ENCODE assay signal across 8 mouse cellular contexts in genomic region chr12:111809762-111810161, GRCm38 (mm10). TPM values are rescaled to one million over a fixed set of nuclear protein-coding genes. Genes with fewer than 3 reads are reported as not detected.
DNase-seq lines count a peak whose midpoint lies in the region; ATAC-seq and TF ChIP-seq lines count a peak whose summit lies in the region.

No protein-coding gene starts in this region.

- H3K4me2 ChIP-seq in forebrain, postnatal 0 days (ENCODE audit: low read depth), result no peak overlapping the region
- no peak overlapping the region for H3K4me2 ChIP-seq in lung, embryonic 16.5 days (ENCODE audit: low read depth, low read length)

- no peak for TF ChIP-seq CTCF in G1E (IDR thresholded peaks at IDR 0.05; ENCODE audit: low read depth, low read length)
- peak; percentile 33; the same call in 1 of the 2 replicates for TF ChIP-seq CTCF in forebrain, postnatal 0 days (IDR thresholded peaks at IDR 0.05; ENCODE audit: low read depth)
- TF ChIP-seq CTCF in layer of hippocampus, adult 2 months (conservative IDR thresholded peaks at IDR 0.05), result peak; percentile 58

- peak overlapping the region; percentile 47; the same call in 1 of the 2 replicates for H3K4me3 ChIP-seq in G1E (ENCODE audit: low read depth, low read length)
- no peak overlapping the region for H3K4me3 ChIP-seq in forebrain, postnatal 0 days (ENCODE audit: low read depth, low read length)
- peak overlapping the region; percentile 38 for H3K4me3 ChIP-seq in layer of hippocampus, adult 2 months
- no peak overlapping the region for H3K4me3 ChIP-seq in lung, embryonic 16.5 days (ENCODE audit: low read length)

- 3% methylated on average over 9 of the region's 9 CpGs for WGBS in forebrain, postnatal 0 days
- WGBS in lung, embryonic 16.5 days, result 8% methylated on average over 9 of the region's 9 CpGs

- H3K27ac ChIP-seq in forebrain, postnatal 0 days (ENCODE audit: low read depth, low read length), result peak overlapping the region; percentile 67; the same call in 1 of the 2 replicates
- peak overlapping the region; percentile 93 for H3K27ac ChIP-seq in layer of hippocampus, adult 2 months
- H3K27ac ChIP-seq in lung, embryonic 16.5 days (ENCODE audit: low read length), result no peak overlapping the region

- peaks cover 65% of the 10 kb centered on the region for H3K4me1 ChIP-seq in G1E (ENCODE audit: insufficient read depth, low read depth, low read length)
- H3K4me1 ChIP-seq in forebrain, postnatal 0 days (ENCODE audit: insufficient read depth), result peaks cover 6% of the 10 kb centered on the region
- H3K4me1 ChIP-seq in lung, embryonic 16.5 days (replicated peaks; ENCODE audit: control insufficient read depth, insufficient read depth, low read length), result peaks cover 18% of the 10 kb centered on the region

- H3K9ac ChIP-seq in forebrain, postnatal 0 days, result peak overlapping the region; percentile 22; the same call in 1 of the 2 replicates
- no peak overlapping the region for H3K9ac ChIP-seq in lung, embryonic 16.5 days (ENCODE audit: low read length)

- ATAC-seq in G1E (ENCODE audit: extremely low read depth, insufficient number of reproducible peaks, low FRiP score, poor library complexity, severe bottlenecking), result peak; percentile 25; the same call in 1 of the 2 replicates
- peak; percentile 2; the same call in 1 of the 2 replicates for ATAC-seq in forebrain, postnatal 0 days
- ATAC-seq in lung, embryonic 16.5 days (ENCODE audit: low read depth), result peak; percentile 34

- H3K9me3 ChIP-seq in G1E (replicated peaks), result no peaks in the 10 kb centered on the region
- H3K9me3 ChIP-seq in forebrain, postnatal 0 days (ENCODE audit: low read length), result no peaks in the 10 kb centered on the region
- no peaks in the 10 kb centered on the region for H3K9me3 ChIP-seq in lung, embryonic 16.5 days (ENCODE audit: control insufficient read depth, low read length)

- H3K27me3 ChIP-seq in G1E (ENCODE audit: insufficient read depth, low read length), result no peaks in the 10 kb centered on the region
- no peaks in the 10 kb centered on the region for H3K27me3 ChIP-seq in forebrain, postnatal 0 days (ENCODE audit: insufficient read depth, low read length)
- no peaks in the 10 kb centered on the region for H3K27me3 ChIP-seq in lung, embryonic 16.5 days (ENCODE audit: control insufficient read depth, insufficient read depth, low read depth, low read length)

- DNase-seq in G1E (ENCODE audit: low spot score), result peak; percentile 93
- DNase-seq in cerebellum, adult 8-10 months, result peak; percentile 61
- DNase-seq in forebrain, postnatal 0 days, result peak; percentile 51
- peak; percentile 69 to 74 for DNase-seq in heart, postnatal 36 days
- peak; percentile 54 to 68 for DNase-seq in layer of hippocampus, adult 2 months (ENCODE audit: low spot score in 2 of 2)
- peak; percentile 72 for DNase-seq in ovary, adult 18-20 months (ENCODE audit: low spot score)
- DNase-seq in thymus, postnatal 14 days, result peak; percentile 76

- intact Hi-C loops in heart, postnatal 36 days (cut with DNase I), result no loop called here

- H3K36me3 ChIP-seq in G1E (replicated peaks), result peaks cover 78% of the 10 kb centered on the region
- peaks cover 20% of the 10 kb centered on the region for H3K36me3 ChIP-seq in forebrain, postnatal 0 days (ENCODE audit: insufficient read depth)
- peaks cover 29% of the 10 kb centered on the region for H3K36me3 ChIP-seq in lung, embryonic 16.5 days (ENCODE audit: control insufficient read depth, insufficient read depth, low read length)

RNA-seq across cellular contexts. Expression of gene Xrcc3, which starts 3.9 kb away (rescaled TPM):
- 18.3 and 26.0 TPM in 2 replicates for total RNA-seq in G1E (2014; fragmentation: Nextera tagmentation)
- 10.8 and 16.1 TPM in 2 replicates for total RNA-seq in G1E (2017)
- 13.5 and 21.7 TPM in 2 replicates for polyA plus RNA-seq in G1E (2012)
- total RNA-seq in forebrain, postnatal 0 days (2014; rRNA removed), result 2.5 and 7.2 TPM in 2 replicates
- 1.8 and 3.5 TPM in 2 replicates for polyA plus RNA-seq in forebrain, postnatal 0 days (2015; fragmentation: Nextera tagmentation; extraction: Ambion mirVana)
- 1 to 10 TPM in 1 of 2 experiments, under 1 TPM in 1; 0.76 to 1.9 TPM for total RNA-seq in heart, postnatal 36 days (2021)
- total RNA-seq in layer of hippocampus, adult 2 months (2021), result 1 to 10 TPM; 3.2 to 4.2 TPM
- 9.1 and 9.2 TPM in 2 replicates for polyA plus RNA-seq in lung, embryonic 16.5 days (2015; fragmentation: Nextera tagmentation; extraction: Ambion mirVana)

RNA-seq across cellular contexts. Expression of gene Zfyve21, which starts 4.2 kb away (rescaled TPM):
- total RNA-seq in G1E (2014; fragmentation: Nextera tagmentation) (13.8 and 21.1 TPM in 2 replicates), G1E (2017) (32.5 and 33.9 TPM in 2 replicates)
- 13.9 and 14.8 TPM in 2 replicates for polyA plus RNA-seq in G1E (2012)
- 21.2 and 24.9 TPM in 2 replicates for total RNA-seq in forebrain, postnatal 0 days (2014; rRNA removed)
- polyA plus RNA-seq in forebrain, postnatal 0 days (2015; fragmentation: Nextera tagmentation; extraction: Ambion mirVana), result 27.3 and 29.5 TPM in 2 replicates
- total RNA-seq in heart, postnatal 36 days (2021), result 10 to 100 TPM; 65.3 to 66.5 TPM
- total RNA-seq in layer of hippocampus, adult 2 months (2021), result 10 to 100 TPM; 20.0 to 20.6 TPM
- polyA plus RNA-seq in lung, embryonic 16.5 days (2015; fragmentation: Nextera tagmentation; extraction: Ambion mirVana), result 111 and 135 TPM in 2 replicates

RNA-seq across cellular contexts. Expression of gene Klc1, which starts 51.1 kb away (rescaled TPM):
- total RNA-seq in G1E (2014; fragmentation: Nextera tagmentation), result 53.9 and 57.2 TPM in 2 replicates
- total RNA-seq in G1E (2017), result 68.2 and 70.6 TPM in 2 replicates
- polyA plus RNA-seq in G1E (2012), result 65.0 and 68.9 TPM in 2 replicates
- 596 and 608 TPM in 2 replicates for total RNA-seq in forebrain, postnatal 0 days (2014; rRNA removed)
- polyA plus RNA-seq in forebrain, postnatal 0 days (2015; fragmentation: Nextera tagmentation; extraction: Ambion mirVana), result 592 and 640 TPM in 2 replicates
- total RNA-seq in heart, postnatal 36 days (2021), result 10 to 100 TPM; 84.4 to 94.2 TPM
- total RNA-seq in layer of hippocampus, adult 2 months (2021), result 100 to 1,000 TPM; 654 to 684 TPM
- polyA plus RNA-seq in lung, embryonic 16.5 days (2015; fragmentation: Nextera tagmentation; extraction: Ambion mirVana), result 82.4 and 86.9 TPM in 2 replicates

Comparison
In these comparisons a context has a peak if more than half of its experiments do, and no peak if none do; other contexts are left out.
1. H3K4me3 ChIP-seq: peak in G1E (single experiment) and layer of hippocampus, adult 2 months (single experiment); none in forebrain, postnatal 0 days (single experiment) and lung, embryonic 16.5 days (single experiment).
2. Peak in every context shown above with its lines, with median percentiles within 50 percentile points of each other: ATAC-seq and DNase-seq.